Mouse (Mus musculus) C2C12 (cell line): ENCODE measurements around the gene BC051019.

Source experiments
- CTCF ChIP-seq: IDR thresholded peaks from one replicate; pipeline ENCODE4 v1.5.1; 2011; ENCODE audit not compliant: control insufficient read depth, insufficient read depth, insufficient read length
- USF1 ChIP-seq: IDR thresholded peaks from one replicate; pipeline ENCODE4 v1.6.1; 2011; ENCODE audit warnings: low read depth, mild to moderate bottlenecking, control low read depth, moderate library complexity

DNA sequence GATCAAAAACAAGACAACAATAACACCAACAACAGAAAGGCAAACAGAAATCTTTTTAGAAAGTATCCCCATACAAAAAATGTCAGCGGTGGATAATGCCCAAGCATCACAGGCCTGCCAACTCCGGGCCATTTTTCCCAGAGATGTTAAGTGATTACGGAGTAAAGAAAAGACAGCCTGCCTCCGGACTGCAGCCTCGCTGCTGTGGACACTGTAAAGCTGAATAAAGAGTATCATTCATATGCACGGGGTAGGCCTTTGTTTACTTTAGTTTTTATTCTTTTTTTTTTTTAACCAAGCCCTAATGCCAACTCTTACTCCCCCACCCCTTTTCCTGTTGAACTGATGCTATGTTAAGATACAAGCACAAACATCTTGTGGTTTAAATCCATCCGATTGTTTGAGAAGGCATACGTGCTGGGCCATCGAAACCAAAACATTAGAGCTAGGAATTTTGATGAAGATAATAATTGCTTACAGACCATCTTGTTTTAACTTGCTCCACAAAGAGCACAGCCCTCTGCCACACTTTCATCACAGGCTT lies 37.0 kb downstream of the BC051019 start:
- no peak for TF ChIP-seq CTCF
- no peak for TF ChIP-seq USF1
